Mouse (Mus musculus): Measurements from ENCODE around the gene Rpap3. TPM values are rescaled to one million over a fixed set of nuclear protein-coding genes. Genes with fewer than 3 reads are reported as not detected.

The Rpap3 gene
- polyA plus RNA-seq, 1 experiment: 16.4 TPM

GRCm38 (mm10) chr15:97665770-97666456 lies 39.7 kb downstream of the Rpap3 start:
- no peaks in the 10 kb centered on the region for H3K79me2 ChIP-seq (ENCODE audit: control insufficient read depth, insufficient read depth)

GRCm38 (mm10) chr15:97664981-97665668 lies 40.5 kb downstream of the Rpap3 start:
- H3K79me2 ChIP-seq (ENCODE audit: control insufficient read depth, insufficient read depth): no peaks in the 10 kb centered on the region
- no peak overlapping the region for H3K4me3 ChIP-seq (ENCODE audit: insufficient read depth, poor library complexity, severe bottlenecking)
- no peak for TF ChIP-seq FOSL1 (IDR thresholded peaks at IDR 0.05; ENCODE audit: insufficient read depth, low read length, poor library complexity, severe bottlenecking)
- peak; percentile 46 for TF ChIP-seq CTCF (IDR thresholded peaks at IDR 0.05; ENCODE audit: control insufficient read depth, insufficient read depth, insufficient read length)
- H3ac ChIP-seq (ENCODE audit: control insufficient read depth, insufficient read length, low read depth): no peak overlapping the region
- H3K36me3 ChIP-seq (ENCODE audit: control insufficient read depth, insufficient read depth): no peaks in the 10 kb centered on the region
- H3K79me3 ChIP-seq (ENCODE audit: low read depth): no peaks in the 10 kb centered on the region
- H3K27me3 ChIP-seq (ENCODE audit: control insufficient read depth, insufficient read depth, insufficient read length): peaks cover 3% of the 10 kb centered on the region

More at GRCm38 (mm10) chr15:97665770-97666456, 39.7 kb downstream of the Rpap3 start:
- no peak overlapping the region for H3ac ChIP-seq (ENCODE audit: control insufficient read depth, insufficient read length, low read depth)
- no peaks in the 10 kb centered on the region for H3K79me3 ChIP-seq (ENCODE audit: low read depth)
- TF ChIP-seq CTCF (IDR thresholded peaks at IDR 0.05; ENCODE audit: control insufficient read depth, insufficient read depth, insufficient read length) (no peak), CEBPB (IDR thresholded peaks at IDR 0.05; ENCODE audit: low read depth) (no peak), MYOG (IDR thresholded peaks at IDR 0.05; ENCODE audit: control insufficient read depth, extremely low read depth, insufficient read length) (no peak), USF1 (IDR thresholded peaks at IDR 0.05; ENCODE audit: low read depth) (no peak), MYOD1 (IDR thresholded peaks at IDR 0.05; ENCODE audit: control insufficient read depth, insufficient read length, low read depth) (no peak), FOSL1 (IDR thresholded peaks at IDR 0.05; ENCODE audit: insufficient read depth, low read length, poor library complexity, severe bottlenecking) (no peak), MAX (IDR thresholded peaks at IDR 0.05) (no peak)
- H3K36me3 ChIP-seq (ENCODE audit: control insufficient read depth, insufficient read depth): no peaks in the 10 kb centered on the region
- no peak overlapping the region for H3K4me3 ChIP-seq (ENCODE audit: insufficient read depth, poor library complexity, severe bottlenecking)
- peaks cover 2% of the 10 kb centered on the region for H3K27me3 ChIP-seq (ENCODE audit: control insufficient read depth, insufficient read depth, insufficient read length)

DNA sequence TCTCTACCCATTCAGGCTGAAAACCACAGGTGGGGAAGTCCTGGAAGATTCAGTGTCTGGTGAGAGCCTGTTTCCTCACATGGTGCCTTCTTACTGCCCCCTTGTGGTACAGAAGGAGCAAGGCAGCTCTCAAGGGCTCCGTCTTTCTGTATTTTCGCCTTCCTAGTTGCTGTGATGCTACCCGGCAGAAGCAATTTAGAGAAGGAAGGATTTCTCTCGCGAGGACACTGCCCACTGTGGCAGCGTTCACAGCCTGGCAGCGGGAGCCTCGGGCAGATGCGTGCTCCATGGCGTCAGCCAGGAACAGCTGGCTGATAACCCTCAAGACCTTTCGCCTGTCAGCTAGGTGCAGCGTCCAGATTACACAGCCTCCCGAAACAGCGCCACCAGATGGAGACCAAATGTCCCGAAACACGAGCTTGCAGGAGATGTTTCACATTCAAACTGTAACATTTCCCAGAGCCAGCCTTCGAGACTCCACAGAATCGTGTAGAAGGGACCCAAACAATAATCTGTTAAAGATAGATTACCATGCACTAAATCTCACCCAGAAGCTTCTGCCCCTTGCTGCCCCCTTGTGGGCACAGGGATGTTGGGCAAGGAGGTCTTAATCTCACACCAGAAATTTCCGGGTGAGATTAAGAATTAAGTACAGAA lies 41.7 kb downstream of the Rpap3 start:
- H3K4me3 ChIP-seq (ENCODE audit: insufficient read depth, poor library complexity, severe bottlenecking): no peak overlapping the region

GRCm38 (mm10) chr15:97658755-97659116 lies 46.9 kb downstream of the Rpap3 start:
- H3K79me3 ChIP-seq (ENCODE audit: low read depth): no peaks in the 10 kb centered on the region
- no peaks in the 10 kb centered on the region for H3K79me2 ChIP-seq (ENCODE audit: control insufficient read depth, insufficient read depth)
- H3ac ChIP-seq (ENCODE audit: control insufficient read depth, insufficient read length, low read depth): no peak overlapping the region
- H3K36me3 ChIP-seq (ENCODE audit: control insufficient read depth, insufficient read depth): no peaks in the 10 kb centered on the region
- H3K4me3 ChIP-seq (ENCODE audit: insufficient read depth, poor library complexity, severe bottlenecking): no peak overlapping the region
- TF ChIP-seq MYOD1 (IDR thresholded peaks at IDR 0.05; ENCODE audit: control insufficient read depth, insufficient read length, low read depth) (no peak), MAX (IDR thresholded peaks at IDR 0.05) (no peak)
- H3K27me3 ChIP-seq (ENCODE audit: control insufficient read depth, insufficient read depth, insufficient read length): peaks cover 6% of the 10 kb centered on the region

More for the DNA sequence above, 41.7 kb downstream of the Rpap3 start:
- peaks cover 3% of the 10 kb centered on the region for H3K27me3 ChIP-seq (ENCODE audit: control insufficient read depth, insufficient read depth, insufficient read length)
- H3K79me3 ChIP-seq (ENCODE audit: low read depth): no peaks in the 10 kb centered on the region
- no peaks in the 10 kb centered on the region for H3K79me2 ChIP-seq (ENCODE audit: control insufficient read depth, insufficient read depth)
- H3K36me3 ChIP-seq (ENCODE audit: control insufficient read depth, insufficient read depth): no peaks in the 10 kb centered on the region
- H3ac ChIP-seq (ENCODE audit: control insufficient read depth, insufficient read length, low read depth): no peak overlapping the region
- peak; percentile 6 for TF ChIP-seq CTCF (IDR thresholded peaks at IDR 0.05; ENCODE audit: control insufficient read depth, insufficient read depth, insufficient read length)
- TF ChIP-seq FOSL1 (IDR thresholded peaks at IDR 0.05; ENCODE audit: insufficient read depth, low read length, poor library complexity, severe bottlenecking): no peak
- no peak for TF ChIP-seq USF1 (IDR thresholded peaks at IDR 0.05; ENCODE audit: low read depth)
- TF ChIP-seq CEBPB (IDR thresholded peaks at IDR 0.05; ENCODE audit: low read depth): no peak
- TF ChIP-seq MYOD1 (IDR thresholded peaks at IDR 0.05; ENCODE audit: control insufficient read depth, insufficient read length, low read depth): no peak

DNA sequence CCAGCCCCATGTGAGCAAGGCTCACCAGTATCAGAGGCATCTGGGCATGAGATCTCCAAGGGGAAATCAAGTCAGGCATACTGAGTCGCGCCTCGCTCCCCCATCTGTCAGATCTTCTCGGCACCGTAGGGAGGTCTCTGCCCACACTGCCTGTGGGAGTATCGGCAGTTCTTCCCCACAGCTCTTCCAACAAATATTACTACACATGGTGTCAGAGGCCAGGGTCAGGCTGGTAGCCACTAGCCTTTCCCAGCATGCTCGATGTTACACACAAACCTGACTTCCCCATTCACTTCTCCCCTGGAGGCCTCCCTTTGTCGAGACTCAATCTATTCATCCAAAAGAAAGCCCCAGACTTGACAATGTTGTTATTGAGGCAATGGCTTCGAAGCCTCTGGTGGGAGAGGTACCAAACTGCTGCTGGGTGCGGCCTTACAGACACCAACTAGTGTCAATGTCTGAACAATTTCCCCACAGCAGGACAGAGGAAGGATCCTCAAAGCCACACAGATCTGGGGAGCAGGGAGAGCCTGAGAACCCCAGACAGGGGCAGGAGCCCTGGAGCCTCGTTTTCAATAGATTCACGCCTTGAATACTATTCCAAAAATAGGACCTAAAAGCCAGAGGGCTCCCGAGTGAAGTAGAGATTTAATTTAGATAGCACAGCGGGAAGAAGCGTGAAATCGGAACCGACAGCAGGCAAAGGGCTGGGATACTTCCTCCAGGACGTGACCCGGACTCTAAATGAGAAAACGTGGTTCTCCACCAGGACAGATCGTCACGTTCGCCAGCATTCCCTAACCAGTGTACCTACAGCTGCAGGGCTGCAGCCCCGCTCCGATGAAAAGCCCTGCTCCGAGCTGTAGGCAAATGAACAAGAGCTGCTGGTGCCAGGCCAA lies 47.5 kb downstream of the Rpap3 start:
- peaks cover 6% of the 10 kb centered on the region for H3K27me3 ChIP-seq (ENCODE audit: control insufficient read depth, insufficient read depth, insufficient read length)
- H3ac ChIP-seq (ENCODE audit: control insufficient read depth, insufficient read length, low read depth): no peak overlapping the region
- H3K79me3 ChIP-seq (ENCODE audit: low read depth): no peaks in the 10 kb centered on the region
- H3K4me3 ChIP-seq (ENCODE audit: insufficient read depth, poor library complexity, severe bottlenecking): no peak overlapping the region
- H3K79me2 ChIP-seq (ENCODE audit: control insufficient read depth, insufficient read depth): no peaks in the 10 kb centered on the region
- TF ChIP-seq CEBPB (IDR thresholded peaks at IDR 0.05; ENCODE audit: low read depth): no peak
- no peak for TF ChIP-seq MYOG (IDR thresholded peaks at IDR 0.05; ENCODE audit: control insufficient read depth, extremely low read depth, insufficient read length)
- no peak for TF ChIP-seq FOSL1 (IDR thresholded peaks at IDR 0.05; ENCODE audit: insufficient read depth, low read length, poor library complexity, severe bottlenecking)
- TF ChIP-seq MYOD1 (IDR thresholded peaks at IDR 0.05; ENCODE audit: control insufficient read depth, insufficient read length, low read depth): no peak
- no peak for TF ChIP-seq CTCF (IDR thresholded peaks at IDR 0.05; ENCODE audit: control insufficient read depth, insufficient read depth, insufficient read length)
- no peak for TF ChIP-seq MAX (IDR thresholded peaks at IDR 0.05)
- no peak for TF ChIP-seq USF1 (IDR thresholded peaks at IDR 0.05; ENCODE audit: low read depth)
- H3K36me3 ChIP-seq (ENCODE audit: control insufficient read depth, insufficient read depth): no peaks in the 10 kb centered on the region
